Mouse (Mus musculus) embryo, embryonic 11.5 days (tissue): Measurements from ENCODE around the gene Nrxn2.

ENCODE experiments used
- DNase-seq: peaks from one replicate; pipeline ENCODE4 v3.0.0-alpha.2; 2012; ENCODE audit warnings: low read depth, low spot score

The Nrxn2 gene

GRCm38 (mm10) chr19:6540191-6540590 lies 121.7 kb downstream of the Nrxn2 start:
- no peak for DNase-seq

- no peak for DNase-seq
These were observed 123.0 kb downstream of the Nrxn2 start for GRCm38 (mm10) chr19:6541521-6541920.

GRCm38 (mm10) chr19:6542367-6543034 lies 124.0 kb downstream of the Nrxn2 start, which contains the start of gene Slc22a12:
Gene Slc22a12 (minus strand): TSS chr19:6543032.
- no peak for DNase-seq

- no peak for DNase-seq
These were observed 124.5 kb downstream of the Nrxn2 start for GRCm38 (mm10) chr19:6543035-6543383.

- no peak for DNase-seq
These were observed 125.0 kb downstream of the Nrxn2 start for GRCm38 (mm10) chr19:6543518-6543917.

GRCm38 (mm10) chr19:6544712-6545111 lies 126.2 kb downstream of the Nrxn2 start:
- DNase-seq = no peak

GRCm38 (mm10) chr19:6545481-6545880 lies 127.0 kb downstream of the Nrxn2 start:
- DNase-seq = no peak

DNA sequence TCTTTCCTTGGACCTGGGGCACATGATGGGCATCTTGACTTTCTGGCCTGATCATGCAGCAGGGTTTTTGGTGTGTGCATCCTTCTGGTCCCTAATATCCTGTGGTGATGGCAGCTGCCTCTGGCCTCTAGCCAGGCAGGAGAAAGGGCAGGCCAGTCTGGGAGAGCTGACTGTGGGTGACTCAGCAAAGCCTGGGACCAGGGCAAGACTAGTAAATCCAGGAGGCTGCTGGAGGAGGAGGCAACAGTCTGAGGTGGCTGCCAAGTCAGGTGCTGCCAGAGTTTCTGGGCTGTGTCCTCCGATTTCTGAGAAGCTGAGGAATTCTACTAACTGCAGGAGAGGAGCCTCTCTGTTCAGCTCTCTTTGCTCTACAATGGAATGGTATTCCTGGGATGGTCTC lies 127.6 kb downstream of the Nrxn2 start:
- DNase-seq = no peak

DNA sequence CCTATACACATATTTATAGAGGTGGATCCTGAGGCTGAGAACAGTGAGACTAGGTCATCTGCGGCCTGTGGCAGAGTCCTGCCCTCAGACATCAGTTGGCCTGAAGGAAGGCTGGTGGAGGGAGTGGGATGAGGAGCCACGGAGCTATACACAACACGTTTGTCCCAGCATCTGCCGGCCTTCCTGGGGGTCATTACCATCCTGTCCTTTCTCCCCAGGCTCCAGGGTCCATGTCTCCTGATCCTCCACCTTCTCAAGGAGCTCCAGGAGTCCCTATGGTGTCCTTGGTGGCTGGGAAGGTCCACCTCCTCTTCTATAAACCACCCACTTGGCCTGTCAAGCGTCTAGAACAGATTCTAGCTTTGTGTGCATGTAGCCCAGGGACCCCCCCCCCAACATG lies 129.3 kb downstream of the Nrxn2 start:
- DNase-seq = no peak

GRCm38 (mm10) chr19:6548431-6549410 lies 130.2 kb downstream of the Nrxn2 start:
- DNase-seq = no peak

DNA sequence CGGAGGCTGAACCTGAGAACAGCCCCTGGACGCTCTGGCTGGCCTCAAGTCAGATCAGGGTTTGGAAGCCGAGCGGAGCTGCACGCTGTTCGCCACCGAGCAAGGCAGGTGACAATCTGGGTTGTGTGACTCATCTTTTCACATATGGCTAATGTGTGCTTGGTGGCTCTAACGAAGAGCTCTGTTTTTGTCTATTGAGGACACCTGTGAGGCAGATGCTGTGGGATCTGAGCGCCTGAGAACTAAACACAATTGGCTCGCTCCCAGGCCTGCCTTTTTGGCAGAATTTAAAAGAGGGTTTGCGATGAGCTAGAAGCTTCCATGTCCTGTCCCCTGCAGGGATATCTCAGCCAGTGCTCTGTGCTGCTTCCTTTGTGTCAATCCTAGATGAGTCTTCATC lies 131.0 kb downstream of the Nrxn2 start:
- no peak for DNase-seq

- DNase-seq = no peak
These were observed 132.7 kb downstream of the Nrxn2 start for GRCm38 (mm10) chr19:6551215-6551614.

GRCm38 (mm10) chr19:6552302-6553028 lies 133.9 kb downstream of the Nrxn2 start:
- DNase-seq = no peak

DNA sequence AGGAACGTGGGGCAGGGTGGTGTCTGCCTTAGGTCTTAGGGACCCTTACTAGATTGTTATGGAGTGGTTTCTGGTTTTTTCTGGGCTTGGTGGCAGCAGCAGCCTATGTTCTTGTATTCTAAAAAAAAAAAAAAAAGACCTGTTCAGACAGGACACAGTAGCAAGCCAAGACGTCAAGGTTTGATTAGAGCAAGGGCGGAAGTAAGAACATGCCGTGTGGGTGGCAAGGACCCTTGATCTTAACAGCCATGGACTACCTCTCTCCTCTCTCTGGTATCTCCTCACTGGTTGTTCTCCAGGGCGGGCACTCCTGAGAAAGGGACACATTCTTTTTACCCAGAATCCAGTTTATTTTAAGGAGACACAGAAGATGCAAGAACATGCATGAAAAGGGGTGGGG lies 134.6 kb downstream of the Nrxn2 start:
- DNase-seq = no peak

- no peak for DNase-seq
These were observed 135.5 kb downstream of the Nrxn2 start for GRCm38 (mm10) chr19:6553819-6554582.

DNA sequence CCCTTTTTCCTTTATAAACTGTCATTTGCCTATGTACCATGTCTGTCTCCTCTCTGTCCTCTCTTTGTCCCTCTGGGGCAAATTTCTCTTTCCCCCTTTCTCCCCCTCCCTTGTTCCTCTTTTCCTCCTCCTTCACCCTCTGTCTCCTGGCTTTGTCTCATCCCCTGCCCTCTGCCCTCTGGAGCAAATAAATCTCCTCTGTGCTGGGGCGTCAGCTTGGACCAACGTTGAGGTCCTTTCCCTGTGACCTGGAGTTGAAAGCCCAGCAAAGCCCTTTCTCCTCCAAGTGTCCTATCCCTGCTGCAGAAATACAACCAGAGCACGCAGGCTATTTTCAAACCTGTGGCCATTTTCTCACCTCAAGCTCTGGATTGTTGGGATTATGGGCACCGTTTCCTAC lies 141.0 kb downstream of the Nrxn2 start:
- DNase-seq = no peak

GRCm38 (mm10) chr19:6560246-6560815 lies 141.8 kb downstream of the Nrxn2 start:
- DNase-seq = no peak

- no peak for DNase-seq
These were observed 146.6 kb downstream of the Nrxn2 start for GRCm38 (mm10) chr19:6565136-6565535.

GRCm38 (mm10) chr19:6566450-6566849 lies 147.9 kb downstream of the Nrxn2 start:
- DNase-seq = no peak

- DNase-seq = no peak
These were observed 150.5 kb downstream of the Nrxn2 start for GRCm38 (mm10) chr19:6569021-6569420.

GRCm38 (mm10) chr19:6569561-6569960 lies 151.0 kb downstream of the Nrxn2 start:
- no peak for DNase-seq
